Mouse (Mus musculus) lung, adult 18-20 months (tissue): ENCODE data around the gene Mapk10.

Source experiments
- DNase-seq, 2 experiments: peaks; one replicate each; pipeline ENCODE4 v3.0.0; 2022; ENCODE audit warnings: mixed read lengths in 2 of 2

Gene Mapk10

GRCm38 (mm10) chr5:103037752-103038151, 173.4 kb downstream of the Mapk10 start:
- no peak for DNase-seq

DNA sequence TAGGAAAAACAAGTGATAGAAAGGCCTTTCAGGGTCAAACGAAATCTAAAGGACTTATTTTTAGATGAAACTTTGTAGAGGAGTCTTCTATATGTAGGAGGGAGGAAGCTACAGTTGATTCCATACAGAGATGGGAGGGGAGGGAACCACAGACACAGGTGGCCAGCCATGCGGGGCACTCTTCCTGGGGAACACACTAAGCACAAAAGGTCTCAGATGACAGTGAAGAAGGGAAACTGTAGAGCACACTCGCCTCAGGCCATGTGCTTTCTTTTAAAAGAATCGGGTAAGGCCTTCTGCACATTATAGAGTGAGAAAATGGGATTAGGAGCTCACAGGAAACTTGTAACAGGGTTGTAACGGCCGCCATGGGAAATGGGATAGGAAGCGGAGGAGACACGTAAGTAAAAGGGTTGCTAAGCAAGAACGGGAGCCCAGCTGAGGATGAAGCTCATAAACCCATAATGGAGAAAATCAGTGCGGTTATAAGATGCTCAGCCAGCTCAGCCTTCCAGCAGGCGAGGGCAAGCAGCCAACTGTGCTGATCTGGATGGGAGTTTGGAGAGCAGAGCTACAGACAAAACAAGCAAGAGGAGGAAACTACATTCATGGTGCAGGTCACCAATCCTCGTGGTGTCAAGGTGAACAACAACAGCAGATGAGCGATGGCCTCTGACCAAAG, 182.1 kb downstream of the Mapk10 start:
- no peak for DNase-seq

GRCm38 (mm10) chr5:103022504-103023172, 188.5 kb downstream of the Mapk10 start:
- DNase-seq, result no peak

- no peak for DNase-seq
These were observed 189.7 kb downstream of the Mapk10 start for GRCm38 (mm10) chr5:103021479-103021878.

GRCm38 (mm10) chr5:103020954-103021353, 190.2 kb downstream of the Mapk10 start:
- no peak for DNase-seq

DNA sequence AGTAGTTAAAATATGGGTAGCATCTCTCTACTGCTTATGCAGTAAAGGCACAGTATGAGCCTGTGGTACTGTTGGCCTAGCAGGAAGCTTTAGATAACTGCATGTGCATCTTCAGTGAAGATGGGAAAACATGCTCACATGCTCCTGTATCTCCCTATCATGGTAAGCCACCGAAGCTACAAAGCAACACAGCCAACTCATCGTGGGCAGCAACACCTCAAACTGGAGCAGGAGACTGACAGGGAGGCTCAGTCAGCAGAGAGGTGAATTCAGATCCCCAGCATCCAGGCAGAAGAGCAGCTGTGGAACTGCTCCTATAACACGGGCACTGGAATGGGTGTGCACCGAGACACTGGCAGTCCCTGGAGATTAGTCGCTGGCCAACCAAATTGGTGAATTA, 191.0 kb downstream of the Mapk10 start:
- DNase-seq, result no peak

- DNase-seq, result no peak
These were observed 193.5 kb downstream of the Mapk10 start for GRCm38 (mm10) chr5:103017637-103018036.

- DNase-seq, result no peak
These were observed 196.8 kb downstream of the Mapk10 start for GRCm38 (mm10) chr5:103014309-103014708.

DNA sequence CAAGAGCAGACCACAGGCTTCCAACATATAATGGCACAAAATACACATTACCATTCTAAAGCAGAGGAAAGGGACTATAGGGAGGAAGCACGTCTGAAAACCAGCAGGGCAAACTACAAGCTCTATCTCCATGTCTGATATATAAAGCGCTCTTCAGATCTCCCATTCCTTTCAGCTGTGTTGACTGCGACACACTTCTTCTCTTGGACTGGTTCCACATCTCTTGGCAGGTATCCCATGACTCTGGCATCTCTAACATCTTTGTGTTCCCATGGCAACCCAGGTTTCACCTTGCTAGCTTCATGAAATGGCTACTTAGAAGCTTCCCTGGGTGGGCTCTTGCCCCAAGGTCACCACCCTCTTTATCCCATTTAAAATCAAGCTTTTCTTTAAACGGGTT, 202.2 kb downstream of the Mapk10 start:
- DNase-seq, result no peak

DNA sequence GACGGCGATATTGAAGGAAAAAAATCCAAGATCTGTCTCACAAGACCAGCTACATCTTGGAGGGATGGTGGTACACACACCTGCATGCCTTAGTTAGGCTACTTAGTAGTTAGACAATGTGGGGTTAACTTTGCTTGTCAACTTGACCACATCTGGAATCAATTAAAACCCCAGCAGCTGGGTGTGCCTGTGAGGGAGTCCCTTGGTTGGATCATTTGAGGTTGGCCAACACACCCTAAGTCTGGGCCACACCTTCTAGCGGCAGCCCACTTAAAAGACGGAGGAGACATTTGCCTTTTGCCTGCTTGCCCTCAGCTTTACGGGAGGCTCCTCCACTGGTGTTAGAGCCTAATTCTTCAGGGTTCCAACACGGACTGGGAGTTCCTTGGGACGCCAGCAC, 209.0 kb downstream of the Mapk10 start:
- no peak for DNase-seq

GRCm38 (mm10) chr5:103000572-103000971, 210.6 kb downstream of the Mapk10 start:
- no peak for DNase-seq

- DNase-seq, result no peak
These were observed 212.6 kb downstream of the Mapk10 start for GRCm38 (mm10) chr5:102998524-102998923.

DNA sequence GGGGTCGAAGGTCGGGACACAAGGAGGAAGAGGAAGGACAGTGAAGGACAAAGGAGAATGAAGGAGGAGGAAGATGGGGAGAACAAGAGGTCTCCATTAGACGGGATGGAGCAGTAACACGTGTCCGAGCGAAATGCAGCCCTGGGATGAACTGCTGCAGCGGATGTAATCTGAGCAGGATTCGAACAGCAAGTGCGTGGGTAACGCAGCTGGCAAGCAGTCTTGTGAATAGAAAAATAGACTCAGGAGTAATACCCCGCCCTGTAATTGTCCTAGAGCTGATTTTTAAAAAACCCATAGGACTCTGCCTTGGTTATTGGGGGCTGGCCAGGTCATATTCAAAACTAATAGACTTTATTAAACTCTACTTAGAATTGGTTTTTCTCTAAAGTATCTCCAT, 213.2 kb downstream of the Mapk10 start:
- no peak for DNase-seq

- no peak for DNase-seq
These were observed 214.8 kb downstream of the Mapk10 start for GRCm38 (mm10) chr5:102996331-102996730.

GRCm38 (mm10) chr5:102995928-102996327, 215.2 kb downstream of the Mapk10 start:
- no peak for DNase-seq

DNA sequence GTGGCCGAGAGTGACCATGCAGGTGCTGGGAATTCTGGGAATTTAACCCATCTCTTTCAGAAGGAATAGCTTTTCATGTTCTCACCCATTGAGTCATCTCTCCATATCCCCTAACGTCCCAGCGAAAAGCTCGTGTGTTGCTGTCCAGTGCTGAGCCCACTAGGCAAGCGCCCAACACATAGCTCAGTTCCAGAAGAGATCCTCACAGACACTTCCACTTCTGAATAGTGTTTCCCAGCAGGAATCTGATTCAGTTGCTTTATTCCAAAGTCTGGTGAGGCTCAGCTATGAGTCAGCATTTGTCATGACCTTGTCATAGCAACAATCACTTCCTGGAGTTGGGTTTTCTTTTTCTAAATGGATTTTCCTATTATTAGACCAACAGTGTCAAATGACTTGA, 217.2 kb downstream of the Mapk10 start:
- no peak for DNase-seq

GRCm38 (mm10) chr5:102991691-102992090, 219.4 kb downstream of the Mapk10 start:
- DNase-seq, result no peak

GRCm38 (mm10) chr5:102978382-102978781, 232.8 kb downstream of the Mapk10 start:
- DNase-seq, result no peak

DNA sequence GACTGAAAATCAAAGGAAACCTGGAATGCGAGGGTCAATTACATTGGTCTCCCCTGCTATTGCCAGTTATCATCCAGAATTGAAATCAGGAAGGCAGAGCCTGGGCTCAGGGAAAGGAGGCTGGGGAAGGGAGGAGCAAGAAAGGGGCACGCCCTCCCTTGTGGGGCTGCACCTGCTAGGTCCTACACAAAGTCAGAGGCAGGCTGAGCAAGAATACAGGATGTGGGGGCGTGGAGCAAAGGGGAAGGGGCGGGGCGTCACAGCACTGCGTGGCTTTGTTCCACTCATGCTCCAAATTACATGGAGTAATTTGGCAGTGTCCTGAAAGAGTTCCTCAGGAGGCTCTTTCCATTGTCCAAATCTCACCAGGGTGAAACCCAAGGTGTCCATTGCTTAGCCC, 234.0 kb downstream of the Mapk10 start:
- DNase-seq, result no peak

DNA sequence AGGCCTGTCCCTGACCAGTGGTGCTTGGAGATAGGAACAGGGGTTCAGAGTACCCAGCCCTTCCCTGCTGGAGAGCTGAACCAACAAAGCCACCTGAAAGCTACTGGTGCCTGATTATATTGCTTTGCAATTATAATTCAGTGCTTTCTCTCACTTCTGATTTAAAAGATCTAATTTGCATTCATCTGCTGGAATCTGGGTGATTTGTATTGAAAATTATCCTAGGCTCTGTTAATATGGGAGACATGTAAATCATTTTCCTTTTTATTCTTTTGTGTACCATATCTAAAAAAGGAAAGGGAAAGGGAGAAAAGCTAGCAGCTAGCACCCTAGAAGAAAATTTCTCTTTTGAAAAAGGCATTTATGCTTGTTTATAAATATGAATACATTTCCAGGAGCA, 234.6 kb downstream of the Mapk10 start:
- no peak for DNase-seq

GRCm38 (mm10) chr5:102974400-102974799, 236.7 kb downstream of the Mapk10 start:
- DNase-seq, result no peak

- DNase-seq, result no peak
These were observed 246.7 kb downstream of the Mapk10 start for GRCm38 (mm10) chr5:102964396-102964795.

- DNase-seq, result no peak
These were observed 257.7 kb downstream of the Mapk10 start for GRCm38 (mm10) chr5:102953414-102953813.

DNA sequence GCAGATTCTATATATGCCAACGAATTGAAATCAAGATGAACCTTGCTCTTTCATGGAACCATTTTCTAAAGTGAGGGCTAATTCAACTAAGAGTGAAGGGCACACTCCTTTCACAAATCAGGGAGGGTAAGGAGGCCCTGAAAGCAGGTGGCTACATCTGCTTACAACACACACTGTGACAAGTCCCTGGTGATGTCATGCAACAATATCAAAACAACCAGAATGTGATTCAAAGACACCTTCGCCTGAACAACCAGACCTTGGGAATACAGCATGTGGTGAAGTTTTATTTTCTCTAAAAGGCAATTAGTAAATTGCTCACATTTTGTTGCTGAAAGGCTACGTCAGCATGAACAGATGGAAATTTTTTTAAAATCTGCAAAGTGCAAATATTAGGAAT, 258.2 kb downstream of the Mapk10 start:
- DNase-seq, result no peak
